8 mouse cellular contexts compared by ENCODE assay signal in genomic region chr13:56145523-56145922, GRCm38 (mm10). TPM values are rescaled to one million over a fixed set of nuclear protein-coding genes. Genes with fewer than 3 reads are reported as not detected.
DNase-seq lines count a peak whose midpoint lies in the region.

No protein-coding gene starts in this region.

- peak; percentile 49 for DNase-seq in gastrocnemius, postnatal 14 days
- DNase-seq in gastrocnemius, postnatal 25 days: no peak
- peak; percentile 46 for DNase-seq in urinary bladder, postnatal 14 days (ENCODE audit: low spot score)
- DNase-seq in urinary bladder, postnatal 10 days (ENCODE audit: low spot score): no peak
- peak; percentile 55 for DNase-seq in lung, postnatal 10 days
- DNase-seq in neural tube, embryonic 10.5 days (ENCODE audit: extremely low spot score, low spot score): no peak
- DNase-seq in urinary bladder, adult 18-20 months (ENCODE audit: low spot score in 2 of 2): no peak
- DNase-seq in urinary bladder, adult 2 months (ENCODE audit: low spot score): no peak

- intact Hi-C loops in gastrocnemius, postnatal 14 days (cut with DNase I; ENCODE audit: low total_unique reads): no loop called here

RNA-seq across cellular contexts. Expression of gene H2afy, which starts 9.4 kb away (rescaled TPM):
- 10 to 100 TPM; 60.8 to 61.3 TPM for total RNA-seq in gastrocnemius, postnatal 14 days (2021)
- 10 to 100 TPM; 61.8 to 62.6 TPM for total RNA-seq in gastrocnemius, postnatal 25 days (2021)
- polyA plus RNA-seq in urinary bladder, adult 2 months (2012; rRNA removed): 141 and 146 TPM in 2 replicates

RNA-seq across cellular contexts. Expression of gene Tifab, which starts 33.2 kb away (rescaled TPM):
- under 1 TPM; 0.31 to 0.44 TPM for total RNA-seq in gastrocnemius, postnatal 14 days (2021)
- total RNA-seq in gastrocnemius, postnatal 25 days (2021): under 1 TPM; 0.21 to 0.36 TPM
- 1.9 and 3.4 TPM in 2 replicates for polyA plus RNA-seq in urinary bladder, adult 2 months (2012; rRNA removed)

Comparison
In these comparisons a context has a peak if more than half of its experiments do, and no peak if none do; other contexts are left out.
1. DNase-seq: peak in gastrocnemius, postnatal 14 days (single experiment), urinary bladder, postnatal 14 days (single experiment) and lung, postnatal 10 days (single experiment); none in gastrocnemius, postnatal 25 days (single experiment), urinary bladder, postnatal 10 days (single experiment), neural tube, embryonic 10.5 days (single experiment), urinary bladder, adult 18-20 months (0 of 2) and urinary bladder, adult 2 months (single experiment).